Mouse (Mus musculus) cortical plate, adult 2 months (tissue): ENCODE measurements around the gene Rnf187. TPM values are rescaled to one million over a fixed set of nuclear protein-coding genes. Genes with fewer than 3 reads are reported as not detected.

Experiments
- H3K27ac ChIP-seq: fragments of 200-500 bp; 2 replicates; pipeline ENCODE4 v1.5.1; 2012; ENCODE audit warnings: low read length, control low read depth, inconsistent platforms; ENCODE audit not compliant: insufficient read depth
- H3K4me1 ChIP-seq: fragments of 200-500 bp; 2 replicates; pipeline ENCODE4 v1.6.1; 2011; ENCODE audit warnings: low read length; ENCODE audit not compliant: control insufficient read depth, insufficient read depth
- H3K4me3 ChIP-seq: fragments of 200-500 bp; 2 replicates; pipeline ENCODE4 v1.5.1; 2011; ENCODE audit warnings: mild to moderate bottlenecking, low read length, control low read depth; ENCODE audit not compliant: insufficient read depth
- CTCF ChIP-seq: fragments of 200-500 bp; IDR thresholded peaks from 2 replicates; pipeline ENCODE4 v1.5.1; 2011; ENCODE audit warnings: mild to moderate bottlenecking, control low read depth, low read length; ENCODE audit not compliant: insufficient read depth; ENCODE audit errors: extremely low read depth
- POLR2A ChIP-seq: fragments of 200-500 bp; IDR thresholded peaks from 2 replicates; pipeline ENCODE4 v1.6.1; 2011; ENCODE audit warnings: mild to moderate bottlenecking, low read length, control low read depth; ENCODE audit not compliant: insufficient read depth; ENCODE audit errors: extremely low read depth
- polyA plus RNA-seq: library from polyadenylated mRNA; depleted of rRNA; stranded (reverse); fragments of >200 nt; gene quantifications from 2 replicates; pipeline ENCODE4 v1.2.3, GENCODE M21; 2012

The Rnf187 gene
- polyA plus RNA-seq, 1 experiment = 588 TPM

DNA sequence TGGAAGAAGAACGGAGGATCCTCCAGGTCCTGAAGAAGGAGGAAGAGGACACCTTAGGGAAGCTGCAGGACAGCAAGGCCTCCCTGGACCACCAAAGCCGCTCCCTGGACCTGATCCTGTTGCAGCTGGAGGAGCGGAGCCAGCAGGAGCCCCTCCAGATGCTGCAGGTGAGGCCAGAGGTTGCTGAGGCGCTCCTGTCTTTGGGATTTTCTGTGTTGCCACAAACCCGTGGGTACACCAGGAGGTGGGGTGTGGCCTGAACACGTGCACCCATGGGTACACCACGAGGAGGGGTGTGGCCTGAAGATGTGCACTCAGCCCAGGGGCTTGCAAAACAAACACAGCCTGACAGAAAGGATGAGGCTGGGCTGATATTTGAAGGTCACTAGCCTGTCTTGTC lies 29.8 kb upstream of the Rnf187 start:
- no peak overlapping the region for H3K4me3 ChIP-seq
- no peak overlapping the region for H3K27ac ChIP-seq
- TF ChIP-seq POLR2A (no peak), CTCF (no peak)
- no peaks in the 10 kb centered on the region for H3K4me1 ChIP-seq

DNA sequence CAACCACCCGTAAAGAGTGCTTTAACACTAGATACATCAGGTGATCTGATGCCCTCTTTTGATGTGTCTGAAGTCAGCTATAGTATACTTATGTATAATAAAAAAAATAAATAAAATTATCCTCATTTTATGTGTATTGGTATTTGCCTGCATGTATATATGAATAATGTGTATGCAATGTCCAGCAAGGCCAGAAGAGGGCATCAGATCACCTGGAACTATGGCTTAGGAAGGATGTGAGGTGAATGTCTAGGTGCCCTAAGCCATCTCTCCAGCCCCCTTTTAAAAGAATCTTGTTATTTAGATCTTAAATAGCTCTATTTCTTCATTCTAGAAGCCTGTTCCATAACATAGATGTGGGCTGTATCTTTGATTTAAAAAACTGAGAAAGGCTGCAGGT lies 28.6 kb upstream of the Rnf187 start:
- Histone ChIP-seq H3K4me1 (no peaks in the 10 kb centered on the region), H3K27ac (no peak overlapping the region), H3K4me3 (no peak overlapping the region)
- TF ChIP-seq CTCF (peak; percentile 44; the same call in 1 of the 2 replicates), POLR2A (no peak)

DNA sequence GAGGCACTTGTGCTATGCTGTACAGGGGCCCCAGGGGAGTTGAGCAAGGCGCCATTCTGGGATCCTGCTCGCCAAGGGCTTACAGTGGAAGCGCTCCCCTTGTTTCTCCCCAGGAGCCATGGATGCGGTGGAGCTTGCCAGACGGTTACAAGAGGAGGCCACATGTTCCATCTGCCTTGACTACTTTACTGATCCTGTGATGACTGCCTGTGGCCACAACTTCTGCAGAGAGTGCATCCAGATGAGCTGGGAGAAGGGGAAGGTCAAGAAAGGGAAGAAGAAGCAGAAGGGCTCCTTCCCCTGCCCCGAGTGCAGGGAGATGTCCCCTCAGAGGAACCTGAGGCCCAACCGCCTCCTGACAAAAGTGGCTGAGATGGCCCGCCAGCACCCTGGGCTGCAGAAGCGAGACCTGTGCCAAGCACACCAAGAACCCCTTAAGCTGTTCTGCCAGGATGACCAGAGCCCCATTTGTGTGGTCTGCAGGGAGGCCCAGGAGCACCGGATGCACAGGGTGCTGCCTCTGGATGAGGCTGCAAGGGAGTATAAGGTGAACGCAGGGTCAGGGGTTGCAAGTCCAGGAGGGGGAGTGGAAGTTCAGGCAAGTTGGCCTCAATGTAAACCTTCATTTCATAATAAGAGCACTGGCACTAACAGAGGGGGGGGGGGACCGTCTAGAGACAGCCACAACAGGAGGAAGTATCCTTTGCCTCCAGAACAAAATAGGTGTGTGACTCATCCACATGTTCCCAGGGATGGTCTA lies 26.5 kb upstream of the Rnf187 start:
- Histone ChIP-seq H3K27ac (no peak overlapping the region), H3K4me1 (no peaks in the 10 kb centered on the region), H3K4me3 (no peak overlapping the region)
- no peak for TF ChIP-seq CTCF
- TF ChIP-seq POLR2A = no peak

DNA sequence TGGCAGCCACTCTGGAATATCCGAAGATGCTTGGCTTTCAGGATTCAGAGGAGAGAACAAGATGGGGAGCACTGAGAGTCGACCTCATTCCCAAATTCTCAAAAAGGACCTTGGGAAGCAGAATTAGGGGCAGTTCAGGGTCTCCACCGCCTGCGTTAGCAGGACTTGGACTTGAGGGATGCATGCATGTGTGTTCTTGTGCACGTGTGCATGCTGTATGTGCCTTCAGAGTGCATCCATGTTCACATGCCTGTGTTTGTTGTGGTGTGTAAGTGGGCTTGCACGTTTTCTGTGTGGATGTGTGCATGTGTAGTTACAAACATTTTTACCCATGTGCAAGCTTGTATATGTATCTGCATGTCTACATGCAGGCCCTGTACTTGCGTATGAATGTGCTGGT lies 25.5 kb upstream of the Rnf187 start:
- TF ChIP-seq CTCF (no peak), POLR2A (no peak)
- Histone ChIP-seq H3K4me1 (peaks cover 3% of the 10 kb centered on the region; the same call in 1 of the 2 replicates), H3K4me3 (no peak overlapping the region), H3K27ac (no peak overlapping the region)

DNA sequence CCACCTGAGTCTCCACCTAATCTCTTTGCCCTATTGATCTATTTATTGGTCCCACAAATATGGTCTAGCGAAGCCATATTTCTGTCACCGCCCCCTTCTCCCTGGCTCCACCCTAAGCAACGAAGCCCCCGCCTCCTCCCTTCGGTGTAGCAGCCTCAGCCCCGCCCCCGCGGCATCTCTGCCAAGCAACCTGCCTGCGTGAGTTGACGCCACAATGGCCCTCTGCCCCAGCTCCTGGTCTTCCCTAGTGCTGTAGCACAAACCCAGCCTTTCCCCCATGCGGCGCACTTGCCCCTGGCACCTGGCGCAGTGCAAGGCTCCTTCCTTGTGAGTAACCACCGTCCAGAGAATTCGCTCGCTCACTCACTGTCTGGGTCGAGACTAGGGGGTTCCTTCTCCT lies 24.8 kb upstream of the Rnf187 start:
- TF ChIP-seq POLR2A (no peak), CTCF (no peak)
- H3K4me1 ChIP-seq = peaks cover 4% of the 10 kb centered on the region; the same call in 1 of the 2 replicates
- no peak overlapping the region for H3K27ac ChIP-seq
- H3K4me3 ChIP-seq = no peak overlapping the region

DNA sequence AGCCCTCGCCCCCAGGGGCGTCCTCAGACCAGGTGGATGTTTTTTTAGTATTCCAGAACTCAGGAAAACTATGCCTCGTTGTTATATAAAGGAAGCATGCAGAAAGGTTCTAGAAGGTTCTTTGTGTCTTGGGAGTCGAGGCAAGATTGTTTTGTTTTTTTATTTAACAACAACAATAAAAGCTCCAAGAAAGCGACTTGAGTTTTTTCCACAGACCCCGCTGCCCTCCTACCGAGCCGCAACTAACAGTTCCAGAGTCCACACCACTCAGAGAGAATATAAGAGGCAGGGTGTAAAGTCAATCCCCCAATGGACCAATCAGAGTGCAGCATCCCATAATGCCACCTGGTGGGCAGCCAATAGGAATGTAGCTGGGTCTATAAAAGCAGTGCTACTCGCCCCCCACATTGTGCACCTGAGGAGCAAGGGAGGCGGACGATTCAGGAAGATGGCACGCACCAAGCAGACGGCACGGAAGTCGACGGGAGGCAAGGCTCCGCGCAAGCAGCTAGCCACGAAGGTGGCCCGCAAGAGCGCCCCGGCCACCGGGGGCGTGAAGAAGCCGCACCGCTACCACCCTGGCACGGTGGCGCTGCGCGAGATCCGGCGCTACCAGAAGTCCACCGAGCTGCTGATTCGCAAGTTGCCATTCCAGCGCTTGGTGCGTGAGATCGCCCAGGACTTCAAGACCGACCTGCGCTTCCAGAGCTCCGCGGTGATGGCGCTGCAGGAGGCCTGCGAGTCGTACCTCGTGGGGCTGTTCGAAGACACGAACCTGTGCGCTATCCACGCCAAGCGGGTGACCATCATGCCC lies 22.9 kb upstream of the Rnf187 start:
- no peak overlapping the region for H3K27ac ChIP-seq
- H3K4me1 ChIP-seq = peaks cover 4% of the 10 kb centered on the region; the same call in 1 of the 2 replicates
- no peak overlapping the region for H3K4me3 ChIP-seq
- TF ChIP-seq CTCF = no peak
- TF ChIP-seq POLR2A = no peak; the same call in 1 of the 2 replicates

DNA sequence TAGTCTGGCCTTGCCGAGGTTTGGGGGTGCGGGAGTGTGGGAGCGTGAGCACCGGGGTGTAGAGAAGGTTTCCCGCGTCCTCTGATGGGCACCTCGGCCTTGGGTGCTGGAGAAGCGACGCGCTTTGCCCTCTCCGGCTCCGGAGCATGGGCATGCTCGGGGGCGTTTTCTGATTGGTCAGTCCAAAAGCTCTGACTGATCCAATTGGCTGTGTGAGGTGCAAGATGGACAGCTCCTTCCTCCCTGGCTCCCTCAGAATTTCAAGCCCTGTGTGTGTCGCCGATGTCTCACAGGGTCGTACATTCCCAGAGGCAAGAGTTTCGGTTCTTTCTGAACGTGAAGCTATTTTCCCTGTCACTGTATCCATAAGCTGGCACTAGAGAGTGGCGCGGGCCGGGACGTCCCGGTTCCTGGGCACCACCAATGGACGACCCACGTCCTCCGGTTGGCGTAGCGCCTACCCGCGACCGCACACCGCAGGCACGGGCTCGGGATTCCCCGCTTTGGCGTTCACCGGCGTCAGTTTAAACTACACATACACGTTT lies 21.3 kb upstream of the Rnf187 start:
- H3K4me1 ChIP-seq = peaks cover 4% of the 10 kb centered on the region; the same call in 1 of the 2 replicates
- peak; percentile 43 for TF ChIP-seq POLR2A
- peak; percentile 11; the same call in 1 of the 2 replicates for TF ChIP-seq CTCF
- H3K4me3 ChIP-seq = peak overlapping the region; percentile 43
- H3K27ac ChIP-seq = no peak overlapping the region

DNA sequence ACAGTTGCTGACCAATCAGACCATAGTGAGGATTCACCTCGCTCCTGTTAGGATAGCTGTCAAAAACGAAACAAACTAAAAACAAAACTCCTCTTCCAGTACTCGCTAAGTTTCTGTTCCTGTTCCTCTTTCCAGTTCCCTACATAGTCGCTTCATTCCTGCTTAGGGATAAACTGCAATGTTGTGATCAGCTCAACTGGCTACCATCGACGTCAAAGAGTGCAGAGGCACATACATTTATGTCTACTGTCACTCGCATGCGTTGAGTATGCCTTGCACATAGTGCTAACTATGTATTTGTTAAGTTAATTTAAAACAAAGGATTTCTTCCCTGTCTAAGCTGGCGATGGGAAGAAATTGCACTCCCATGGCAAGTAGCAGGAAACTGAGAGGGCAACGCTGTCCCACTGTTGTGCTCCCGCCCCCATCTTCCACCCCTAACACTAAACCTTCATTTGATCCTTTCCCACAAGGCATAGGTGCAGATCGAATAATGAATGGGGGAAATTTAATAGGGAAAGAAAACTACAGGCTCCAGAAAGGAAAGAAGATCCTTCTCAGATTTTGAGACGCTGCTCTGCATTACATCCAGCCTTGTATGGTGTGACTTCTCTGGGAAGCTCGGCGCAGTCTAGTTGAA lies 20.6 kb upstream of the Rnf187 start:
- peak overlapping the region; percentile 43; the same call in 1 of the 2 replicates for H3K4me3 ChIP-seq
- H3K4me1 ChIP-seq = peaks cover 4% of the 10 kb centered on the region; the same call in 1 of the 2 replicates
- no peak for TF ChIP-seq POLR2A
- no peak overlapping the region for H3K27ac ChIP-seq

DNA sequence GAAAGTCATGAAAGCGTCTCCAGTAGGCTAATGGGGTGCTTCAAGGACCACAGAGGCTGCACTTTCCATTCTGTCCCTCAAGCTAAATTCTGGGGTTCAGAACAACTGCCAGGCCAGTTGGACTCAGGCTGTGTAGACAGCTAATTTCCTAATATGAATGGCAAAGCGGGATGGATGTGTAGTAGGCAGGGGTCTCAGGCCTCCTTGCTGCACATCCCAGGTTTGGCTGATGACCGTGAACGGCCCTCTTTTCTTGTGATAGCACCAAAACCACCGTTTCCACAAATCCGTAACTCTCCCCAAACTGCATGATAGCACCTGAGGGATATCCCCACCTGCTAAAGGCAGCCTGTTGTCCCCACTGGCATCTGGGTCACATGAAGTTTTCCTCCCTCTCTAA lies 19.8 kb upstream of the Rnf187 start:
- Histone ChIP-seq H3K4me1 (peaks cover 4% of the 10 kb centered on the region; the same call in 1 of the 2 replicates), H3K4me3 (no peak overlapping the region; the same call in 1 of the 2 replicates), H3K27ac (no peak overlapping the region)
- TF ChIP-seq CTCF (no peak), POLR2A (no peak)
